ENCODE assay signal across 8 mouse cellular contexts in genomic region chr10:121429981-121430682, GRCm38 (mm10). TPM values are rescaled to one million over a fixed set of nuclear protein-coding genes. Genes with fewer than 3 reads are reported as not detected.
A peak's percentile ranks its signal among the peaks of the same experiment; 100 is the strongest.
DNase-seq lines count a peak whose midpoint lies in the region; ATAC-seq and TF ChIP-seq lines count a peak whose summit lies in the region.

No protein-coding gene starts in this region.

- H3K9me3 ChIP-seq in forebrain, embryonic 11.5 days (ENCODE audit: control insufficient read depth, low read length): no peaks in the 10 kb centered on the region
- H3K9me3 ChIP-seq in forebrain, embryonic 13.5 days (replicated peaks): no peaks in the 10 kb centered on the region
- no peaks in the 10 kb centered on the region for H3K9me3 ChIP-seq in embryonic facial prominence, embryonic 11.5 days (replicated peaks; ENCODE audit: control insufficient read depth, low read length)
- H3K9me3 ChIP-seq in hindbrain, embryonic 16.5 days (ENCODE audit: control insufficient read depth, low read length): no peaks in the 10 kb centered on the region
- no peaks in the 10 kb centered on the region for H3K9me3 ChIP-seq in liver, postnatal 0 days (ENCODE audit: low read length)

- no peak overlapping the region for H3K4me3 ChIP-seq in forebrain, embryonic 11.5 days (ENCODE audit: low read depth, low read length)
- no peak overlapping the region for H3K4me3 ChIP-seq in forebrain, embryonic 13.5 days
- no peak overlapping the region for H3K4me3 ChIP-seq in embryonic facial prominence, embryonic 11.5 days (ENCODE audit: low read depth, low read length)
- no peak overlapping the region for H3K4me3 ChIP-seq in hindbrain, embryonic 16.5 days (ENCODE audit: low read length)
- H3K4me3 ChIP-seq in liver, postnatal 0 days (ENCODE audit: low read depth, low read length): 0 out of 2 replicates have a peak overlapping the region, but pooled peaks have one; percentile 1
- no peak overlapping the region for H3K4me3 ChIP-seq in cerebellum, adult 2 months (replicated peaks; ENCODE audit: insufficient read depth, low read depth, low read length)

- H3K36me3 ChIP-seq in forebrain, embryonic 11.5 days (ENCODE audit: control insufficient read depth, insufficient read depth, low read length): no peaks in the 10 kb centered on the region
- H3K36me3 ChIP-seq in forebrain, embryonic 13.5 days (ENCODE audit: poor library complexity, severe bottlenecking): no peaks in the 10 kb centered on the region
- no peaks in the 10 kb centered on the region for H3K36me3 ChIP-seq in embryonic facial prominence, embryonic 11.5 days (replicated peaks; ENCODE audit: control insufficient read depth, insufficient read depth, low read depth, low read length)
- no peaks in the 10 kb centered on the region for H3K36me3 ChIP-seq in hindbrain, embryonic 16.5 days (ENCODE audit: control insufficient read depth, insufficient read depth, low read length)
- no peaks in the 10 kb centered on the region for H3K36me3 ChIP-seq in liver, postnatal 0 days (replicated peaks; ENCODE audit: insufficient read depth, low read length)

- TF ChIP-seq EP300 in liver, postnatal 0 days (IDR thresholded peaks at IDR 0.05; ENCODE audit: low read depth): no peak; the same call in 1 of the 2 replicates

- 0 out of 2 replicates have a peak overlapping the region, but pooled peaks have one; percentile 4 for H3K9ac ChIP-seq in forebrain, embryonic 11.5 days (ENCODE audit: low read length)
- no peak overlapping the region for H3K9ac ChIP-seq in forebrain, embryonic 13.5 days
- peak overlapping the region; percentile 54 for H3K9ac ChIP-seq in embryonic facial prominence, embryonic 11.5 days (replicated peaks; ENCODE audit: low read length)
- H3K9ac ChIP-seq in hindbrain, embryonic 16.5 days (ENCODE audit: low read depth, low read length): peak overlapping the region; percentile 47; the same call in 1 of the 2 replicates
- H3K9ac ChIP-seq in liver, postnatal 0 days (replicated peaks): peak overlapping the region; percentile 44; the same call in 1 of the 2 replicates

- WGBS in forebrain, embryonic 11.5 days: 31% methylated on average over 14 of the region's 14 CpGs
- WGBS in forebrain, embryonic 13.5 days: 34% methylated on average over 14 of the region's 14 CpGs
- WGBS in embryonic facial prominence, embryonic 11.5 days: 17% methylated on average over 14 of the region's 14 CpGs
- WGBS in hindbrain, embryonic 16.5 days: 42% methylated on average over 14 of the region's 14 CpGs
- WGBS in liver, postnatal 0 days (ENCODE audit: insufficient replicate concordance): 17% methylated on average over 14 of the region's 14 CpGs
- WGBS in cerebellum, adult 2 months: 58% methylated on average over 14 of the region's 14 CpGs

- no peak overlapping the region for H3K27ac ChIP-seq in forebrain, embryonic 11.5 days (ENCODE audit: low read depth, low read length)
- H3K27ac ChIP-seq in forebrain, embryonic 13.5 days: no peak overlapping the region
- H3K27ac ChIP-seq in embryonic facial prominence, embryonic 11.5 days (replicated peaks; ENCODE audit: low read depth, low read length): peak overlapping the region; percentile 70
- H3K27ac ChIP-seq in hindbrain, embryonic 16.5 days (ENCODE audit: low read depth, low read length): peak overlapping the region; percentile 64
- H3K27ac ChIP-seq in liver, postnatal 0 days (ENCODE audit: low read depth): peak overlapping the region; percentile 56
- no peak overlapping the region for H3K27ac ChIP-seq in cerebellum, adult 2 months (ENCODE audit: insufficient read depth, low read length)

- H3K27me3 ChIP-seq in forebrain, embryonic 11.5 days (ENCODE audit: control insufficient read depth, insufficient read depth, low read length): no peaks in the 10 kb centered on the region
- H3K27me3 ChIP-seq in forebrain, embryonic 13.5 days: 0 out of 2 replicates have a peak, but pooled peaks cover 3% of the 10 kb centered on the region
- H3K27me3 ChIP-seq in embryonic facial prominence, embryonic 11.5 days (ENCODE audit: control insufficient read depth, insufficient read depth, low read length): no peaks in the 10 kb centered on the region
- H3K27me3 ChIP-seq in hindbrain, embryonic 16.5 days (replicated peaks; ENCODE audit: control insufficient read depth, insufficient read depth, low read length): no peaks in the 10 kb centered on the region
- H3K27me3 ChIP-seq in liver, postnatal 0 days (ENCODE audit: insufficient read depth, low read length): no peaks in the 10 kb centered on the region
- no peaks in the 10 kb centered on the region for H3K27me3 ChIP-seq in cerebellum, adult 2 months (ENCODE audit: control insufficient read depth, insufficient read depth, low read length)

- 0 out of 2 replicates have a peak, but pooled peaks have one; percentile 17 for ATAC-seq in forebrain, embryonic 11.5 days (replicated peaks; ENCODE audit: low FRiP score)
- ATAC-seq in forebrain, embryonic 13.5 days: no peak
- ATAC-seq in embryonic facial prominence, embryonic 11.5 days (replicated peaks; ENCODE audit: insufficient number of reproducible peaks, low FRiP score, low TSS enrichment, low read depth): peak; percentile 11; the same call in 1 of the 2 replicates
- no peak for ATAC-seq in hindbrain, embryonic 16.5 days
- ATAC-seq in liver, postnatal 0 days: peak; percentile 50

- no peak for TF ChIP-seq CTCF in liver, postnatal 0 days (IDR thresholded peaks at IDR 0.05; ENCODE audit: low read depth)
- TF ChIP-seq CTCF in cerebellum, adult 2 months (IDR thresholded peaks at IDR 0.05; ENCODE audit: borderline replicate concordance, insufficient read depth, low read depth, low read length): no peak

- no peak for DNase-seq in forebrain, embryonic 11.5 days (ENCODE audit: low spot score)
- no peak for DNase-seq in embryonic facial prominence, embryonic 11.5 days (ENCODE audit: low spot score)
- peak; percentile 48 for DNase-seq in liver, postnatal 0 days
- no peak for DNase-seq in right cerebral cortex, postnatal 4 days
- no peak for DNase-seq in frontal cortex, postnatal 25 days (ENCODE audit: low spot score in 2 of 2)
- DNase-seq in cerebellum, adult 2 months: no peak

- TF ChIP-seq POLR2A in cerebellum, adult 2 months (IDR thresholded peaks at IDR 0.05; ENCODE audit: borderline replicate concordance, insufficient read depth, low read length): no peak

- no peak overlapping the region for H3K4me2 ChIP-seq in forebrain, embryonic 11.5 days (ENCODE audit: low read depth, low read length, severe bottlenecking)
- no peak overlapping the region for H3K4me2 ChIP-seq in forebrain, embryonic 13.5 days
- peak overlapping the region; percentile 33 for H3K4me2 ChIP-seq in embryonic facial prominence, embryonic 11.5 days (ENCODE audit: low read depth, low read length)
- H3K4me2 ChIP-seq in hindbrain, embryonic 16.5 days (ENCODE audit: low read length): peak overlapping the region; percentile 6; the same call in 1 of the 2 replicates
- H3K4me2 ChIP-seq in liver, postnatal 0 days (ENCODE audit: low read depth, low read length): peak overlapping the region; percentile 62

- peaks cover 8% of the 10 kb centered on the region for H3K4me1 ChIP-seq in forebrain, embryonic 11.5 days (replicated peaks; ENCODE audit: control insufficient read depth, insufficient read depth, low read length)
- H3K4me1 ChIP-seq in forebrain, embryonic 13.5 days: peaks cover 27% of the 10 kb centered on the region
- H3K4me1 ChIP-seq in embryonic facial prominence, embryonic 11.5 days (ENCODE audit: control insufficient read depth, insufficient read depth, low read length): peaks cover 22% of the 10 kb centered on the region
- peaks cover 30% of the 10 kb centered on the region for H3K4me1 ChIP-seq in hindbrain, embryonic 16.5 days (ENCODE audit: control insufficient read depth, insufficient read depth, low read depth, low read length)
- H3K4me1 ChIP-seq in liver, postnatal 0 days (ENCODE audit: insufficient read depth): peaks cover 75% of the 10 kb centered on the region
- peaks cover 4% of the 10 kb centered on the region; the same call in 1 of the 2 replicates for H3K4me1 ChIP-seq in cerebellum, adult 2 months (ENCODE audit: control insufficient read depth, insufficient read depth, low read length)

RNA-seq across cellular contexts. Expression of gene Rassf3, which starts 46.0 kb away (rescaled TPM):
- 5.5 and 7.6 TPM in 2 replicates for polyA plus RNA-seq in forebrain, embryonic 11.5 days (2014; fragmentation: Nextera tagmentation; extraction: Ambion mirVana)
- 3.5 and 3.7 TPM in 2 replicates for polyA plus RNA-seq in forebrain, embryonic 13.5 days (2015; fragmentation: Nextera tagmentation; extraction: Ambion mirVana)
- 20.6 and 21.4 TPM in 2 replicates for polyA plus RNA-seq in embryonic facial prominence, embryonic 11.5 days (2014; fragmentation: Nextera tagmentation; extraction: Ambion mirVana)
- polyA plus RNA-seq in hindbrain, embryonic 16.5 days (2015; fragmentation: Nextera tagmentation; extraction: Ambion mirVana): 5.3 and 6.0 TPM in 2 replicates
- polyA plus RNA-seq in liver, postnatal 0 days (2015; fragmentation: Nextera tagmentation; extraction: Ambion mirVana): 16.4 and 16.6 TPM in 2 replicates
- 16.5 and 17.8 TPM in 2 replicates for polyA plus RNA-seq in cerebellum, adult 2 months (2012; rRNA removed)

Comparison
In these comparisons a context has a peak if more than half of its experiments do, and no peak if none do; other contexts are left out.
1. ATAC-seq: peak in forebrain, embryonic 11.5 days (single experiment), embryonic facial prominence, embryonic 11.5 days (single experiment) and liver, postnatal 0 days (single experiment); none in forebrain, embryonic 13.5 days (single experiment) and hindbrain, embryonic 16.5 days (single experiment).
2. H3K27ac ChIP-seq: peak in embryonic facial prominence, embryonic 11.5 days (single experiment), hindbrain, embryonic 16.5 days (single experiment) and liver, postnatal 0 days (single experiment); none in forebrain, embryonic 11.5 days (single experiment), forebrain, embryonic 13.5 days (single experiment) and cerebellum, adult 2 months (single experiment).
3. H3K4me2 ChIP-seq: peak in embryonic facial prominence, embryonic 11.5 days (single experiment), hindbrain, embryonic 16.5 days (single experiment) and liver, postnatal 0 days (single experiment); none in forebrain, embryonic 11.5 days (single experiment) and forebrain, embryonic 13.5 days (single experiment).